Mouse (Mus musculus) heart, embryonic 14.5 days (tissue): ENCODE measurements around the gene Gga3. TPM values are rescaled to one million over a fixed set of nuclear protein-coding genes. Genes with fewer than 3 reads are reported as not detected.

Experiments
- ATAC-seq: fragments of 200-750 bp; cut with Nextera tagmentation; 2 replicates; pipeline ENCODE4 v1.8.0; 2017; ENCODE audit warnings: low read depth, moderate TSS enrichment; ENCODE audit not compliant: insufficient number of reproducible peaks, insufficient read depth, low FRiP score
- H3K27ac ChIP-seq, 2 experiments: fragments of 200-500 bp in 1 of 2; fragments of 300-500 bp in 1 of 2; sonication (generic) in 1 of 2; replicated peaks in 1 of 2; 2 replicates each; pipeline ENCODE4 v1.5.1; 2012 to 2014; ENCODE audit warnings: low read depth in 2 of 2, low read length in 2 of 2, control low read depth in 1 of 2, mild to moderate bottlenecking in 1 of 2, mixed read lengths in 1 of 2; ENCODE audit not compliant: control insufficient read depth in 1 of 2, insufficient read depth in 1 of 2
- H3K27me3 ChIP-seq: fragments of 300-500 bp; sonication (generic); 2 replicates; pipeline ENCODE4 v1.6.1; 2014; ENCODE audit warnings: mild to moderate bottlenecking, low read length, control low read depth; ENCODE audit not compliant: control insufficient read depth, insufficient read depth
- H3K36me3 ChIP-seq: fragments of 300-500 bp; sonication (generic); 2 replicates; pipeline ENCODE4 v1.6.1; 2014; ENCODE audit warnings: mild to moderate bottlenecking, control low read depth, low read length, mixed read lengths; ENCODE audit not compliant: control insufficient read depth, insufficient read depth
- H3K4me1 ChIP-seq, 2 experiments: fragments of 200-500 bp in 1 of 2; fragments of 300-500 bp in 1 of 2; sonication (generic) in 1 of 2; 2 replicates each; pipeline ENCODE4 v1.6.1; 2012 to 2014; ENCODE audit warnings: low read length in 2 of 2, control low read depth in 1 of 2, mixed read lengths in 1 of 2; ENCODE audit not compliant: control insufficient read depth in 2 of 2, insufficient read depth in 2 of 2
- H3K4me2 ChIP-seq: fragments of 300-500 bp; sonication (generic); 2 replicates; pipeline ENCODE4 v1.6.1; 2014; ENCODE audit warnings: mild to moderate bottlenecking, low read length
- H3K4me3 ChIP-seq, 2 experiments: fragments of 200-500 bp in 1 of 2; fragments of 300-500 bp in 1 of 2; sonication (generic) in 1 of 2; 2 replicates each; pipeline ENCODE4 v1.5.1; 2012 to 2014; ENCODE audit warnings: low read length in 2 of 2, mild to moderate bottlenecking in 2 of 2, control low read depth in 1 of 2, low read depth in 1 of 2, moderate library complexity in 1 of 2; ENCODE audit not compliant: control insufficient read depth in 1 of 2, insufficient read depth in 1 of 2
- H3K9ac ChIP-seq: fragments of 300-500 bp; sonication (generic); 2 replicates; pipeline ENCODE4 v1.6.1; 2014; ENCODE audit warnings: mild to moderate bottlenecking, low read length
- H3K9me3 ChIP-seq: fragments of 300-500 bp; sonication (generic); 2 replicates; pipeline ENCODE4 v1.6.1; 2016; ENCODE audit warnings: low read length, control low read depth; ENCODE audit not compliant: control insufficient read depth
- WGBS: fragments of 180-500 bp; shearing (Covaris S2); extraction: QIAGEN DNeasy Blood & Tissue Kit; methylation state at CpG from one replicate; pipeline ENCODE4 v1.1.7; 2014; 5-methylcytosine and 5-hydroxymethylcytosine counted together
- polyA plus RNA-seq: library from polyadenylated mRNA; unstranded; fragments of >200 nt; fragmentation: Nextera tagmentation; extraction: Ambion mirVana; gene quantifications from 2 replicates; pipeline ENCODE4 v1.2.1, GENCODE M21; 2014

Gga3 gene
- polyA plus RNA-seq, 1 experiment from 2014 or later, result 17.2 TPM

- Histone ChIP-seq H3K9me3 (no peaks in the 10 kb centered on the region), H3K4me2 (no peak overlapping the region), H3K27ac (no peak overlapping the region), H3K9ac (no peak overlapping the region), H3K4me1 (peaks cover under 1 to 2% of the 10 kb centered on the region in 2 experiments; a peak in 2 of 4 replicates), H3K27me3 (no peaks in the 10 kb centered on the region), H3K36me3 (peaks cover 44% of the 10 kb centered on the region), H3K4me3 (no peak overlapping the region)
- whole genome bisulfite sequencing, result 89% methylated on average over 13 of the region's 13 CpGs
- ATAC-seq, result no peak
These were observed 40.5 kb upstream of the Gga3 start for GRCm38 (mm10) chr11:115644308-115644707.

GRCm38 (mm10) chr11:115643265-115643664 lies 39.4 kb upstream of the Gga3 start:
- Histone ChIP-seq H3K4me3 (no peak overlapping the region), H3K27ac (no peak overlapping the region), H3K4me1 (no peaks in the 10 kb centered on the region; a peak in 1 of 4 replicates), H3K4me2 (no peak overlapping the region), H3K9me3 (no peaks in the 10 kb centered on the region), H3K36me3 (peaks cover 40% of the 10 kb centered on the region), H3K27me3 (no peaks in the 10 kb centered on the region), H3K9ac (no peak overlapping the region)
- no peak for ATAC-seq
- WGBS, result 62% methylated on average over 10 of the region's 10 CpGs

- Histone ChIP-seq H3K9ac (no peak overlapping the region), H3K4me1 (no peaks in the 10 kb centered on the region; a peak in 1 of 4 replicates), H3K27ac (no peak overlapping the region), H3K4me3 (no peak overlapping the region), H3K4me2 (no peak overlapping the region), H3K9me3 (no peaks in the 10 kb centered on the region), H3K27me3 (no peaks in the 10 kb centered on the region), H3K36me3 (peaks cover 35% of the 10 kb centered on the region)
- 94% methylated on average over 2 of the region's 2 CpGs for WGBS
- ATAC-seq, result no peak
These were observed 38.9 kb upstream of the Gga3 start for GRCm38 (mm10) chr11:115642705-115643104.

- Histone ChIP-seq H3K27me3 (no peaks in the 10 kb centered on the region), H3K4me1 (no peaks in the 10 kb centered on the region; a peak in 1 of 4 replicates), H3K4me3 (no peak overlapping the region), H3K9ac (no peak overlapping the region), H3K36me3 (peaks cover 29% of the 10 kb centered on the region), H3K9me3 (no peaks in the 10 kb centered on the region), H3K27ac (no peak overlapping the region), H3K4me2 (no peak overlapping the region)
- ATAC-seq, result no peak
- WGBS, result 89% methylated on average over 4 of the region's 4 CpGs
These were observed 37.8 kb upstream of the Gga3 start for GRCm38 (mm10) chr11:115641664-115642036.

GRCm38 (mm10) chr11:115640978-115641663 lies 37.3 kb upstream of the Gga3 start:
- Histone ChIP-seq H3K4me2 (no peak overlapping the region), H3K4me1 (no peaks in the 10 kb centered on the region; a peak in 1 of 4 replicates), H3K9ac (no peak overlapping the region), H3K9me3 (no peaks in the 10 kb centered on the region), H3K27ac (no peak overlapping the region), H3K4me3 (no peak overlapping the region), H3K27me3 (no peaks in the 10 kb centered on the region), H3K36me3 (peaks cover 24% of the 10 kb centered on the region)
- 43% methylated on average over 14 of the region's 14 CpGs for WGBS
- ATAC-seq, result no peak

- Histone ChIP-seq H3K36me3 (peaks cover 18% of the 10 kb centered on the region), H3K9ac (no peak overlapping the region), H3K27ac (no peak overlapping the region), H3K9me3 (no peaks in the 10 kb centered on the region), H3K4me2 (no peak overlapping the region), H3K4me3 (no peak overlapping the region), H3K27me3 (no peaks in the 10 kb centered on the region), H3K4me1 (no peaks in the 10 kb centered on the region; a peak in 1 of 4 replicates)
- WGBS, result 84% methylated on average over 3 of the region's 4 CpGs
- no peak for ATAC-seq
These were observed 36.5 kb upstream of the Gga3 start for GRCm38 (mm10) chr11:115640311-115640828.

- H3K9ac ChIP-seq, result no peak overlapping the region
- no peak overlapping the region for H3K27ac ChIP-seq
- no peak overlapping the region for H3K4me2 ChIP-seq
- H3K4me3 ChIP-seq, result no peak overlapping the region
- H3K9me3 ChIP-seq, result no peaks in the 10 kb centered on the region
- H3K36me3 ChIP-seq, result peaks cover 12% of the 10 kb centered on the region
- H3K4me1 ChIP-seq, result no peaks in the 10 kb centered on the region; a peak in 1 of 4 replicates
- no peak for ATAC-seq
- no peaks in the 10 kb centered on the region for H3K27me3 ChIP-seq
- WGBS, result 67% methylated on average over 4 of the region's 4 CpGs
These were observed 35.7 kb upstream of the Gga3 start for GRCm38 (mm10) chr11:115639540-115639939.
